Mouse (Mus musculus): ENCODE results near the gene Ybx3. TPM values are rescaled to one million over a fixed set of nuclear protein-coding genes. Genes with fewer than 3 reads are reported as not detected.

Gene Ybx3
- polyA plus RNA-seq, 1 experiment from 2014 or later = 25.0 TPM

Other genes starting within 250 kb of the Ybx3 start
- gene Klra2, start 141.1 kb downstream of the Ybx3 start, polyA plus RNA-seq (2015; fragmentation: Nextera tagmentation; extraction: Ambion mirVana) = not detected in 2 replicates
- gene Magohb, start 95.2 kb downstream of the Ybx3 start, polyA plus RNA-seq (2015; fragmentation: Nextera tagmentation; extraction: Ambion mirVana) = 49.0 and 54.4 TPM in 2 replicates
- gene Styk1, start 34.9 kb downstream of the Ybx3 start, polyA plus RNA-seq (2015; fragmentation: Nextera tagmentation; extraction: Ambion mirVana) = 1.2 and 1.6 TPM in 2 replicates
- gene 5430401F13Rik, start 97.9 kb upstream of the Ybx3 start, polyA plus RNA-seq (2015; fragmentation: Nextera tagmentation; extraction: Ambion mirVana) = not detected in 2 replicates
- gene Gm6619, start 97.9 kb upstream of the Ybx3 start, polyA plus RNA-seq (2015; fragmentation: Nextera tagmentation; extraction: Ambion mirVana) = not detected in 2 replicates
- not detected in 2 replicates for gene Tas2r130, start 242.4 kb upstream of the Ybx3 start, polyA plus RNA-seq (2015; fragmentation: Nextera tagmentation; extraction: Ambion mirVana)